Mouse (Mus musculus) urinary bladder, postnatal 10 days (tissue): Measurements from ENCODE around the gene Bivm.

Experiments used
- DNase-seq: peaks from one replicate; pipeline ENCODE4 v3.0.0; 2022; ENCODE audit warnings: low spot score

The Bivm gene

DNA sequence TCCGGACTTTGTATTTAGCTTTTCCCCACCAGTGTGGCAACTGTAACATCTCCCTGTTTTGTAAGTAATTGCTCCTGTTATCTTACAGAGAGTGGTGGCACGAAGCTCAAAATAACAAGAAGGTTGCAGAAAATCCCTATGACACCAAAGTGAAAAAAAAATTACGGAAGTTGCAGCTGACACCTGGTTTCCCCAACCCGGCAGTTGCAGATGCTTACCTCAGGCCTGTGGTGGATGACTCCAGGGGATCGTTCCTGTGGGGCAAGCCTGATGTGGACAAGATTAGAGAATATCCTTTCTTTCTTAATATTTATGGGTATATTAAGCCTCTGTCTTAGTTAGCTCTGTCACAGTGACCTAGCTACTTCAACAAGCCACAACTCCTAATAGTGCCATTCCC lies 59.3 kb downstream of the Bivm start:
- DNase-seq = no peak

DNA sequence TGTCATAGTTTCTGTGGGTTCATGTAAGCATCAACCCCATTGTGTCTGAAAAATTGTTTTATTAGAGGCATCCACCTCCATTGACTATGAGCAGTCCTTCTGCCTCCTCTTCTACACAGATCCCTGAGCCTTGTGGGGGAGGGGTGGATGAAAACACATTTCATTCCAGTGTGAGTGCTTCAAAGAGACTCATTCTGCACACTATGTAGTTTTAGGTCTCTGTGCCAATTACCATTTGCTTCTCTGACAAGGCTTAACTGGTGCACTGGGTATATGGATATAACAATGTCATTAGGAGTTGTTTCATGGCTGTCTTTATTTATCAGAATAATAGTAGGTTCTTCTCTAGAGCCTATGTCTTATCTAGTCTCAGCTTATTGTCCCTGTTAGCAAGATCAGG lies 67.6 kb downstream of the Bivm start:
- DNase-seq = no peak
